Mouse (Mus musculus): ENCODE results near the gene Lrrc43. TPM values are rescaled to one million over a fixed set of nuclear protein-coding genes. Genes with fewer than 3 reads are reported as not detected.
A peak's percentile ranks its signal among the peaks of the same experiment; 100 is the strongest.
"Not testable (repeated sequence)": the region's sequence is repeated elsewhere in the genome, so short reads cannot be mapped to it uniquely, and the experiment has no call there.

The Lrrc43 gene
- polyA plus RNA-seq, 1 experiment = 0.38 TPM

GRCm38 (mm10) chr5:123473817-123474216, 15.3 kb upstream of the Lrrc43 start:
- no peak for TF ChIP-seq CTCF (IDR thresholded peaks at IDR 0.05; ENCODE audit: borderline replicate concordance, extremely low read depth, insufficient read depth, insufficient read length)
- no peak for TF ChIP-seq POLR2A (IDR thresholded peaks at IDR 0.05; ENCODE audit: borderline replicate concordance, extremely low read depth, insufficient read depth, insufficient read length, poor library complexity, severe bottlenecking)
- DNase-seq (ENCODE audit: low read depth) = peak; percentile 49

DNA sequence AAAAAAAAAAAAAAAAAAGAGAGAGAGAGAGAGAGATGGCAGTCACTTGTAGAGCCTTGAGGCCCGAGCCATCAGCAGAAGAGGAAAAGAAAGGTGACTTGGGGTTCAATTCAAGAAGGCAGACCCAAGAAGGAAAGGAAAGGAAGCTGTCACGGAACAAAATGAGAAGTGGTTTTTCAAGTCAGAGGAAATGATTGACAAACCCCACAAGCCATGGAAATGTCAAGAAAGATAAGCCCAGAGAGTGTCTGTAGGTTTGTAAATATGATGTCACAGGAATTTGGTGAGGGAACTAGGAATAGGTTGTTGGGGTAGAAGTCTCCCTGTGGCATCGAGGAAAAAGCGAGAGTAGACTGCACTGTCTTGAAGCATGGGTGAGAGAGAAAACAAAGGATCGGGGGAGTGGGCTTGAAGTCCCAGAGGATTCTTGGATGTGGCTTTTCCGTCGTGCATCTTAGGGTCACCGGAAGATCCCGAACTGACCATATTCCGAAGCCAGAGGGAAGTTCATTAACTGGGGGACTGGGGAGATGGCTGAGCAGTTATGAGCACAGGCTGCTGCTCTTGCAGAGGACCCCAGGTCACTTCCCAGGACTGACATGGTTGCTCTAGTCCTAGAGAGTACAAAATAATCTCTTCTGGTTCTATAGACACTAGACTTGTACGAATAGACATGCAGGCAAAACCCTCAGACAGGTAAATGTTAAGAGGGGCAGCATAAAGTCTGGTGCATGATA, 1.3 kb upstream of the Lrrc43 start:
- TF ChIP-seq CTCF (IDR thresholded peaks at IDR 0.05; ENCODE audit: borderline replicate concordance, extremely low read depth, insufficient read depth, insufficient read length) = no peak
- TF ChIP-seq POLR2A (IDR thresholded peaks at IDR 0.05; ENCODE audit: borderline replicate concordance, extremely low read depth, insufficient read depth, insufficient read length, poor library complexity, severe bottlenecking) = no peak
- no peak for DNase-seq (ENCODE audit: low read depth)

GRCm38 (mm10) chr5:123489935-123490334, 830 bp downstream of the Lrrc43 start:
- no peak for TF ChIP-seq CTCF (IDR thresholded peaks at IDR 0.05; ENCODE audit: borderline replicate concordance, extremely low read depth, insufficient read depth, insufficient read length)
- TF ChIP-seq POLR2A (IDR thresholded peaks at IDR 0.05; ENCODE audit: borderline replicate concordance, extremely low read depth, insufficient read depth, insufficient read length, poor library complexity, severe bottlenecking) = no peak
- no peak for DNase-seq (ENCODE audit: low read depth)

GRCm38 (mm10) chr5:123499717-123500116, 10.6 kb downstream of the Lrrc43 start:
- peak; percentile 58; the same call in 1 of the 2 replicates for TF ChIP-seq CTCF (IDR thresholded peaks at IDR 0.05; ENCODE audit: borderline replicate concordance, extremely low read depth, insufficient read depth, insufficient read length)
- TF ChIP-seq POLR2A (IDR thresholded peaks at IDR 0.05; ENCODE audit: borderline replicate concordance, extremely low read depth, insufficient read depth, insufficient read length, poor library complexity, severe bottlenecking) = no peak

GRCm38 (mm10) chr5:123501973-123502372, 12.9 kb downstream of the Lrrc43 start:
- no peak for DNase-seq (ENCODE audit: low read depth)

More at GRCm38 (mm10) chr5:123499717-123500116, 10.6 kb downstream of the Lrrc43 start:
- DNase-seq (ENCODE audit: low read depth) = peak; percentile 41

GRCm38 (mm10) chr5:123507936-123508723, 19.0 kb downstream of the Lrrc43 start:
- DNase-seq (ENCODE audit: low read depth) = peak; percentile 97
- TF ChIP-seq CTCF (IDR thresholded peaks at IDR 0.05; ENCODE audit: borderline replicate concordance, extremely low read depth, insufficient read depth, insufficient read length) = peak; percentile 54
- peak; percentile 44; the same call in 1 of the 2 replicates for TF ChIP-seq POLR2A (IDR thresholded peaks at IDR 0.05; ENCODE audit: borderline replicate concordance, extremely low read depth, insufficient read depth, insufficient read length, poor library complexity, severe bottlenecking)

More at GRCm38 (mm10) chr5:123501973-123502372, 12.9 kb downstream of the Lrrc43 start:
- no peak for TF ChIP-seq CTCF (IDR thresholded peaks at IDR 0.05; ENCODE audit: borderline replicate concordance, extremely low read depth, insufficient read depth, insufficient read length)
- no peak for TF ChIP-seq POLR2A (IDR thresholded peaks at IDR 0.05; ENCODE audit: borderline replicate concordance, extremely low read depth, insufficient read depth, insufficient read length, poor library complexity, severe bottlenecking)

GRCm38 (mm10) chr5:123508921-123509320, 19.8 kb downstream of the Lrrc43 start:
- peak; percentile 38 for DNase-seq (ENCODE audit: low read depth)
- TF ChIP-seq POLR2A (IDR thresholded peaks at IDR 0.05; ENCODE audit: borderline replicate concordance, extremely low read depth, insufficient read depth, insufficient read length, poor library complexity, severe bottlenecking) = no peak

DNA sequence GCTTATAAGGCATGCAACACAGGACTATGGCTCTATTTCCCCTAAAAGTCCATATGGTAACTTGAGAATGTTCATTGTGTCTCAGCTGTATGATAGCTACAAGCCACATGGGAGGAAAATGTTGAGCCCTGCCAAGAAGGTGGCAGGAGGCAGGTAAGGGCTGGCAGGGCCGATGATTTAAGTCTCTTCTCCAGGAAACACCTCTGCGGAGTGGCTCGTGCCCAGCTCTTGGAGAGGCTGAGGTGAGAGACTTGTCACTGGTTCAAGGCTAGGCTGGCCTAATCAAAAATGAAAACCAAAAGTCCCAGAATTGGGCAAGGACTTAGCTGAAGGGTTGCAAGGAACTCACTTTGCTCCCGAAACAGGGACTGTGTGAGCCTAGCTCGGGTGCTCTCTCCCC, 21.1 kb downstream of the Lrrc43 start, which contains the start of gene B3gnt4:
TSS of gene B3gnt4 (plus strand) at position 301 of the 400 bp plus-strand sequence.
- DNase-seq (ENCODE audit: low read depth) = no peak
- TF ChIP-seq CTCF (IDR thresholded peaks at IDR 0.05; ENCODE audit: borderline replicate concordance, extremely low read depth, insufficient read depth, insufficient read length) (no peak), POLR2A (IDR thresholded peaks at IDR 0.05; ENCODE audit: borderline replicate concordance, extremely low read depth, insufficient read depth, insufficient read length, poor library complexity, severe bottlenecking) (no peak)

DNA sequence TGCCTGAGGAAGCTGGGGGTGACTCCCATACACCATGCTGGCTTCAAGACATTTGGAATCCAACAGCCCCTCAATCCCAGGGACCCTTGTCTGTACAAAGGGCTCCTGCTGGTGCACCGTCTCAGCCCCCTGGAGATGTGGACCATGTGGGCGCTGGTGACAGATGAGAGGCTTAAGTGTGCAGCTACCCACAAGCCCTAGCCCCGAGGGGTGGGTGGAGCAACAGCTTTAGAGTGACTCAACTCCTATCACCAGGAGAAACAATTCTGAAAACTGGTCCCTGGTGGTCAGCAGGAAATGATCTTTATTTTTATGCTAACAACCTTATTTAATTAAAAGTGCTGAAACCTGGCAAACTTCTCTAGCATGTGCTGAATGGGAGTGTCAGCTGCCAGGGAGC, 22.3 kb downstream of the Lrrc43 start:
- DNase-seq (ENCODE audit: low read depth) = not testable (repeated sequence)

DNA sequence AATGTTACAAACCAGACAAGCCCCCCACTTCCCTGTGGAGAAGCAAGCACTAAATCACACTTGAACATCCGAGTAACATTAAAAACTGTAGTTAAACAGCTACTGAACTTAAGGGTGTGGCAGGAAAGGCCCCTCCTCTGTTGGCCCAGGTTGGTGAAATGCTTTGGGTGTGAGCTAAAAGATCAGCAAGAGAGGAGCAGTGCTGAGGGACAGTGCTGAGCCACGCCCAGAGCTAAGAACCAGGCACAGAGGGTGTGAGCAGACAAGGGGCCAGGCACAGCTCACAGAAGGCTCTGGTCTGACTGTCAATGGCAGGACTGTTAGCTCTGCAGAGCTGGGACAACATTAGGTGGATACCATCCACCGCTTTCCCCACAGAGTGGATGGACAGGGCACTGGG, 23.0 kb downstream of the Lrrc43 start:
- DNase-seq (ENCODE audit: low read depth) = no peak
- TF ChIP-seq CTCF (IDR thresholded peaks at IDR 0.05; ENCODE audit: borderline replicate concordance, extremely low read depth, insufficient read depth, insufficient read length) (no peak), POLR2A (IDR thresholded peaks at IDR 0.05; ENCODE audit: borderline replicate concordance, extremely low read depth, insufficient read depth, insufficient read length, poor library complexity, severe bottlenecking) (no peak)

- DNase-seq (ENCODE audit: low read depth) = no peak
- TF ChIP-seq POLR2A (IDR thresholded peaks at IDR 0.05; ENCODE audit: borderline replicate concordance, extremely low read depth, insufficient read depth, insufficient read length, poor library complexity, severe bottlenecking) (no peak), CTCF (IDR thresholded peaks at IDR 0.05; ENCODE audit: borderline replicate concordance, extremely low read depth, insufficient read depth, insufficient read length) (no peak)
These were observed 25.8 kb downstream of the Lrrc43 start for GRCm38 (mm10) chr5:123514871-123515270.

- no peak for DNase-seq (ENCODE audit: low read depth)
- no peak for TF ChIP-seq CTCF (IDR thresholded peaks at IDR 0.05; ENCODE audit: borderline replicate concordance, extremely low read depth, insufficient read depth, insufficient read length)
- TF ChIP-seq POLR2A (IDR thresholded peaks at IDR 0.05; ENCODE audit: borderline replicate concordance, extremely low read depth, insufficient read depth, insufficient read length, poor library complexity, severe bottlenecking) = no peak
These were observed 31.6 kb downstream of the Lrrc43 start for GRCm38 (mm10) chr5:123520666-123521065.

Data from brain, embryonic 14.5 days (tissue).